In genomic region chr2:151916061-151916831, GRCm38 (mm10) we compare ENCODE assay signal across 8 mouse cellular contexts. TPM values are rescaled to one million over a fixed set of nuclear protein-coding genes. Genes with fewer than 3 reads are reported as not detected.
A peak's percentile ranks its signal among the peaks of the same experiment; 100 is the strongest.
DNase-seq lines count a peak whose midpoint lies in the region.

No protein-coding gene starts in this region.

- peak; percentile 33 for DNase-seq in urinary bladder, postnatal 25 days (ENCODE audit: low spot score)
- no peak for DNase-seq in urinary bladder, adult 2 months (ENCODE audit: low spot score)
- peak; percentile 55 for DNase-seq in gastrocnemius, adult 18-20 months (ENCODE audit: low spot score)
- DNase-seq in kidney, postnatal 14 days, result peak; percentile 72
- peak; percentile 56 for DNase-seq in yolk sac, embryonic 10.5 days (ENCODE audit: low spot score)
- DNase-seq in thymus, postnatal 36 days, result no peak
- DNase-seq in layer of hippocampus, adult 11-12 months (ENCODE audit: low spot score), result no peak
- DNase-seq in cerebellum, adult 11 months, result no peak

RNA-seq across cellular contexts. Expression of gene Angpt4, which starts 5.2 kb away (rescaled TPM):
- 2.6 and 2.8 TPM in 2 replicates for polyA plus RNA-seq in urinary bladder, adult 2 months (2012; rRNA removed)
- total RNA-seq in gastrocnemius, adult 18-20 months (2021), result under 1 TPM; 0.18 to 0.24 TPM

Comparison
In these comparisons a context has a peak if more than half of its experiments do, and no peak if none do; other contexts are left out.
1. DNase-seq: peak in urinary bladder, postnatal 25 days (single experiment), gastrocnemius, adult 18-20 months (single experiment), kidney, postnatal 14 days (single experiment) and yolk sac, embryonic 10.5 days (single experiment); none in urinary bladder, adult 2 months (single experiment), thymus, postnatal 36 days (0 of 2), layer of hippocampus, adult 11-12 months (single experiment) and cerebellum, adult 11 months (single experiment).